Mouse (Mus musculus) brown adipose tissue, adult 24 weeks (tissue): ENCODE data around the gene Fzd10. TPM values are rescaled to one million over a fixed set of nuclear protein-coding genes. Genes with fewer than 3 reads are reported as not detected.

Experiments used
- H3K27ac ChIP-seq: fragments of 200-500 bp; replicated peaks from 2 replicates; pipeline ENCODE4 v1.5.1; 2012; ENCODE audit warnings: low read depth, mild to moderate bottlenecking, low read length
- H3K4me1 ChIP-seq: fragments of 200-500 bp; 2 replicates; pipeline ENCODE4 v1.6.1; 2012; ENCODE audit warnings: low read length, mixed read lengths; ENCODE audit not compliant: control insufficient read depth, insufficient read depth, insufficient read length
- H3K4me3 ChIP-seq: fragments of 200-500 bp; 2 replicates; pipeline ENCODE4 v1.5.1; 2012; ENCODE audit warnings: low read depth, mild to moderate bottlenecking, low read length, moderate library complexity; ENCODE audit not compliant: insufficient read depth
- polyA plus RNA-seq: library from polyadenylated mRNA; stranded (reverse); fragments of >200 nt; gene quantifications from 2 replicates; pipeline ENCODE4 v1.2.4, GENCODE M21; 2012; ENCODE audit not compliant: missing spikeins, insufficient read depth, insufficient read length

Fzd10 gene
- not detected in 2 replicates for polyA plus RNA-seq

- Histone ChIP-seq H3K4me3 (peak within 1 kb of the TSS; percentile 35), H3K4me1 (no peaks in the 10 kb centered on the region), H3K27ac (no peak within 1 kb of the TSS)
Measured at GRCm38 (mm10) chr5:128600072-128601021, at the start of gene Fzd10. Gene Fzd10, plus strand, starts transcription at chr5:128600844.

- H3K4me3 ChIP-seq = no peak overlapping the region
- no peak overlapping the region for H3K27ac ChIP-seq
- no peaks in the 10 kb centered on the region for H3K4me1 ChIP-seq
Measured at GRCm38 (mm10) chr5:128551448-128551847, 49.2 kb upstream of the Fzd10 start.

GRCm38 (mm10) chr5:128552136-128552890 lies 48.3 kb upstream of the Fzd10 start:
- Histone ChIP-seq H3K27ac (no peak overlapping the region), H3K4me3 (peak overlapping the region; percentile 20; the same call in 1 of the 2 replicates), H3K4me1 (no peaks in the 10 kb centered on the region)

GRCm38 (mm10) chr5:128558126-128558525 lies 42.5 kb upstream of the Fzd10 start:
- Histone ChIP-seq H3K27ac (no peak overlapping the region), H3K4me1 (no peaks in the 10 kb centered on the region), H3K4me3 (no peak overlapping the region)

GRCm38 (mm10) chr5:128567313-128567712 lies 33.3 kb upstream of the Fzd10 start:
- H3K4me3 ChIP-seq = no peak overlapping the region
- no peaks in the 10 kb centered on the region for H3K4me1 ChIP-seq
- H3K27ac ChIP-seq = no peak overlapping the region

GRCm38 (mm10) chr5:128568970-128569369 lies 31.7 kb upstream of the Fzd10 start:
- H3K4me3 ChIP-seq = no peak overlapping the region
- no peak overlapping the region for H3K27ac ChIP-seq
- H3K4me1 ChIP-seq = no peaks in the 10 kb centered on the region

- Histone ChIP-seq H3K4me1 (no peaks in the 10 kb centered on the region), H3K4me3 (no peak overlapping the region), H3K27ac (no peak overlapping the region)
Measured at GRCm38 (mm10) chr5:128570091-128570490, 30.6 kb upstream of the Fzd10 start.

GRCm38 (mm10) chr5:128570848-128571247 lies 29.8 kb upstream of the Fzd10 start:
- Histone ChIP-seq H3K27ac (no peak overlapping the region), H3K4me1 (no peaks in the 10 kb centered on the region), H3K4me3 (no peak overlapping the region)

GRCm38 (mm10) chr5:128571706-128572105 lies 28.9 kb upstream of the Fzd10 start:
- no peak overlapping the region for H3K27ac ChIP-seq
- H3K4me3 ChIP-seq = no peak overlapping the region

GRCm38 (mm10) chr5:128575997-128576579 lies 24.6 kb upstream of the Fzd10 start:
- Histone ChIP-seq H3K27ac (no peak overlapping the region), H3K4me3 (no peak overlapping the region), H3K4me1 (no peaks in the 10 kb centered on the region)

More at GRCm38 (mm10) chr5:128571706-128572105, 28.9 kb upstream of the Fzd10 start:
- H3K4me1 ChIP-seq = no peaks in the 10 kb centered on the region

- Histone ChIP-seq H3K4me1 (no peaks in the 10 kb centered on the region), H3K4me3 (no peak overlapping the region), H3K27ac (no peak overlapping the region)
Measured at GRCm38 (mm10) chr5:128579047-128579650, 21.5 kb upstream of the Fzd10 start.

GRCm38 (mm10) chr5:128580931-128581330 lies 19.7 kb upstream of the Fzd10 start:
- Histone ChIP-seq H3K27ac (no peak overlapping the region), H3K4me3 (no peak overlapping the region), H3K4me1 (no peaks in the 10 kb centered on the region)

GRCm38 (mm10) chr5:128581516-128581921 lies 19.1 kb upstream of the Fzd10 start:
- Histone ChIP-seq H3K4me1 (no peaks in the 10 kb centered on the region), H3K27ac (no peak overlapping the region), H3K4me3 (no peak overlapping the region)

GRCm38 (mm10) chr5:128589231-128589630 lies 11.4 kb upstream of the Fzd10 start:
- no peak overlapping the region for H3K4me3 ChIP-seq
- no peaks in the 10 kb centered on the region for H3K4me1 ChIP-seq
- H3K27ac ChIP-seq = no peak overlapping the region

GRCm38 (mm10) chr5:128593446-128593845 lies 7.2 kb upstream of the Fzd10 start:
- Histone ChIP-seq H3K27ac (no peak overlapping the region), H3K4me3 (no peak overlapping the region), H3K4me1 (no peaks in the 10 kb centered on the region)
